Mouse (Mus musculus) hindbrain, embryonic 16.5 days (tissue): ENCODE data around the gene Hoxb5. TPM values are rescaled to one million over a fixed set of nuclear protein-coding genes. Genes with fewer than 3 reads are reported as not detected.
A peak's percentile ranks its signal among the peaks of the same experiment; 100 is the strongest.

ENCODE experiments used
- ATAC-seq: fragments of 200-750 bp; cut with Nextera tagmentation; 2 replicates; pipeline ENCODE4 v1.8.0; 2017; ENCODE audit warnings: moderate TSS enrichment, moderate library complexity
- H3K27ac ChIP-seq: fragments of 300-500 bp; sonication (generic); 2 replicates; pipeline ENCODE4 v1.5.1; 2014; ENCODE audit warnings: low read depth, mild to moderate bottlenecking, control low read depth, low read length, moderate library complexity
- H3K27me3 ChIP-seq: fragments of 300-500 bp; sonication (generic); replicated peaks from 2 replicates; pipeline ENCODE4 v1.6.1; 2014; ENCODE audit warnings: low read length; ENCODE audit not compliant: control insufficient read depth, insufficient read depth
- H3K36me3 ChIP-seq: fragments of 300-500 bp; sonication (generic); 2 replicates; pipeline ENCODE4 v1.6.1; 2014; ENCODE audit warnings: mild to moderate bottlenecking, low read length, moderate library complexity, mixed read lengths; ENCODE audit not compliant: control insufficient read depth, insufficient read depth
- H3K4me1 ChIP-seq: fragments of 300-500 bp; sonication (generic); 2 replicates; pipeline ENCODE4 v1.6.1; 2014; ENCODE audit warnings: low read depth, low read length; ENCODE audit not compliant: control insufficient read depth, insufficient read depth
- H3K4me2 ChIP-seq: fragments of 300-500 bp; sonication (generic); 2 replicates; pipeline ENCODE4 v1.6.1; 2014; ENCODE audit warnings: mild to moderate bottlenecking, low read length, control low read depth, moderate library complexity
- H3K4me3 ChIP-seq: fragments of 300-500 bp; sonication (generic); 2 replicates; pipeline ENCODE4 v1.5.1; 2014; ENCODE audit warnings: mild to moderate bottlenecking, low read length, control low read depth, moderate library complexity
- H3K9ac ChIP-seq: fragments of 300-500 bp; sonication (generic); 2 replicates; pipeline ENCODE4 v1.6.1; 2014; ENCODE audit warnings: low read depth, mild to moderate bottlenecking, control low read depth, low read length, moderate library complexity
- H3K9me3 ChIP-seq: fragments of 300-500 bp; sonication (generic); 2 replicates; pipeline ENCODE4 v1.6.1; 2014; ENCODE audit warnings: mild to moderate bottlenecking, low read length, moderate library complexity; ENCODE audit not compliant: control insufficient read depth
- WGBS: fragments of 180-500 bp; shearing (Covaris S2); extraction: QIAGEN DNeasy Blood & Tissue Kit; methylation state at CpG from one replicate; pipeline ENCODE4 v1.1.7; 2014; 5-methylcytosine and 5-hydroxymethylcytosine counted together
- polyA plus RNA-seq: library from polyadenylated mRNA; unstranded; fragments of >200 nt; fragmentation: Nextera tagmentation; extraction: Ambion mirVana; gene quantifications from 2 replicates; pipeline ENCODE4 v1.2.1, GENCODE M21; 2015

Gene Hoxb5
- polyA plus RNA-seq = 120 and 133 TPM in 2 replicates

DNA sequence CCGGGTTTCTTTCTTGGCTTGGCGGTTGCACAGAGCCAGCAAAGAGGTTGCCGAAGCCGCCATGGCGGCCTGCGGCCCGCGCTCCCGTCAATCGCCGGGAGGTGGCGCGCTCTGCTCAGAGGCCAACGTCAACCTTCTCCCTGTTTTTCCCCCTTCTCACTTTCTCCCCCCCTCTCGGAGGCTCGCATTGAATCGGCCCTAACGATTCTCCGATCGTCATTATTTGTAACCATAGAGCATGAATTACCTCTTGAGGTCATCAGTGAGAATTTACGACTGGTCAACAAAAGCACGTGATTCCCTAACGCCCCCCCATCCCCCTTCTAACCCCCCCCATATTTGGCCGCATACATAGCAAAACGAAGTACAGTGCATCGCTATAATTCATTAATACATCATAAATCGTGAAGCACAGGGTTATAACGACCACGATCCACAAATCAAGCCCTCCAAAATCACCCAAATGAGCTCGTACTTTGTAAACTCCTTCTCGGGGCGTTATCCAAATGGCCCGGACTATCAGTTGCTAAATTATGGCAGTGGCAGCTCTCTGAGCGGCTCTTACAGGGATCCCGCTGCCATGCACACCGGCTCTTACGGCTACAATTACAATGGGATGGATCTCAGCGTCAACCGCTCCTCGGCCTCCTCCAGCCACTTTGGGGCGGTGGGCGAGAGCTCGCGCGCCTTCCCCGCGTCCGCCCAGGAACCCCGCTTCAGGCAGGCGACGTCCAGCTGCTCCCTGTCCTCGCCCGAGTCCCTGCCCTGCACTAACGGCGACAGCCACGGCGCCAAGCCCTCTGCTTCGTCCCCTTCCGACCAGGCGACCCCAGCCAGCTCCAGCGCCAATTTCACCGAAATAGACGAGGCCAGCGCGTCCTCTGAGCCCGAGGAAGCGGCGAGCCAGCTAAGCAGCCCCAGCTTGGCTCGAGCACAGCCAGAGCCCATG lies at the start of gene Hoxb5:
TSS of gene Hoxb5 (plus strand) at position 186 of the 949 bp plus-strand sequence.
- Histone ChIP-seq H3K36me3 (no peaks in the 10 kb centered on the region), H3K27me3 (peaks cover 41% of the 10 kb centered on the region), H3K4me2 (peak within 1 kb of the TSS; percentile 62), H3K9ac (peak within 1 kb of the TSS; percentile 73), H3K4me1 (no peaks in the 10 kb centered on the region), H3K27ac (peak within 1 kb of the TSS; percentile 90), H3K4me3 (peak within 1 kb of the TSS; percentile 43), H3K9me3 (no peaks in the 10 kb centered on the region)
- peak; percentile 63 for ATAC-seq
- under 1% methylated on average over 69 of the region's 69 CpGs for WGBS

DNA sequence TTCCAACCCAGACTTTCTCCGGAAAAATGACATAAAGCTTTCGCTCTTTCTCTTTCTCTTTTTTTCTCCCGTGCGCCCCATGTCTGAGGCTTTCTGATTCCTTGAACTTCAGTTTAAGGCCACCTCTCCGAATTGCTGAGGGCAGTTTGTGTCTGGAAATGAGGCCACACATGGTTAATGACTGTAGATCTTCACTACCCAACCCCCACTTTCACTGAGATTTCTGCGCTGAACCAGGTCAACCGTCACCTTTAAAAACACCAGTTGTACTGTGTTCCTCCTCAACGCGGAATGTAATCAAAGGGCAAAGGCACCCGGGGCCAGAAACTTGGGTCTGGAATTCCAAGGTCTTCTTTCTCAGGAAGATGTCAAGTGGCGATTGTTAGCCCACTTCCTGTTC lies 48.9 kb upstream of the Hoxb5 start:
- Histone ChIP-seq H3K4me2 (no peak overlapping the region), H3K9me3 (no peaks in the 10 kb centered on the region), H3K27me3 (peaks cover 86% of the 10 kb centered on the region), H3K27ac (no peak overlapping the region), H3K36me3 (no peaks in the 10 kb centered on the region), H3K4me1 (no peaks in the 10 kb centered on the region), H3K4me3 (no peak overlapping the region), H3K9ac (no peak overlapping the region)
- ATAC-seq = no peak
- WGBS = under 1% methylated on average over 11 of the region's 11 CpGs

DNA sequence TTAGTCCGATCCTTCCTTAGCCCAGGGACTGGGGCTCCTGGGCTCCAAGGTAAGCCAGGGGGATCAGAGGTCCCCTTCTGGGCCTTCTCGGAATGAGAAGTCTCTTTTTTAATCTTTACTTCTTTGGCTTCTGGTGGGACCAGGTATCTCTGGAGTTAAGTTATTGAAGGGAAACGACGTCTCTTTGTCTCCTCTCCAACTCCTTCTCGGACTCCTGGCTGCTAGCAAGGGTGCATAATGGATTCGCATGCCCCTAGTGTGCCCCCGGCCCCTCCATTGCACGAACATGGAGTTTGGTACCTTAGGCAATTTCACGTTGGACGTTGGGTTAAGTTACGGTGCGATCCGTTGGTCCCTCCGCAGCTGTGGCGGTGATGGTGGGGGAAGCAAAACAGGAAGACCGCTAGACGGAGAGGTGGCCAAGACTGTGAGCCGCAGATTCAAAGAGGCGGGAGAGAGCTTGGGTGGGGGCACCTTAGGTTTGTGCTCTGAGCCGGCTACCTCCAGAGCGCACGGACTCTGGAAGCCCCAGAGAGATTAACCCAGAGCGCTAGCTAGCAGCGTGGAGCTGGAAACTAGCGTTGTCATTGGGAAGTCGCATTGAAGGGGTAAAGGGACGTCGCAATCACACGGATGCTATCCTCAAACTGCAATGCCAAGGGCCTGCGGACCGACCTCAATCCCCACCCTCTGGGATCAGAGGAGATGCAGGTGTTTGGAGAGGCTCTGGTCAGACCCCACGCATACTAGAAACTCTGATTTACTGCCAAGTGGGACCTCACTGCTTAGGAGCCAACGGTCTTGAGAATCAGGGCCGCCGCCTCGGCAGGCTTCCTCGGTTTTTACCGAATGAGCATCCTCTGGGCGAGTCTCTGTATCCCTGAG lies 47.8 kb upstream of the Hoxb5 start:
- Histone ChIP-seq H3K4me3 (no peak overlapping the region), H3K9me3 (no peaks in the 10 kb centered on the region), H3K36me3 (no peaks in the 10 kb centered on the region), H3K27me3 (peaks cover 85% of the 10 kb centered on the region), H3K27ac (no peak overlapping the region), H3K9ac (no peak overlapping the region), H3K4me1 (no peaks in the 10 kb centered on the region), H3K4me2 (no peak overlapping the region)
- WGBS = under 1% methylated on average over 39 of the region's 39 CpGs
- no peak for ATAC-seq

DNA sequence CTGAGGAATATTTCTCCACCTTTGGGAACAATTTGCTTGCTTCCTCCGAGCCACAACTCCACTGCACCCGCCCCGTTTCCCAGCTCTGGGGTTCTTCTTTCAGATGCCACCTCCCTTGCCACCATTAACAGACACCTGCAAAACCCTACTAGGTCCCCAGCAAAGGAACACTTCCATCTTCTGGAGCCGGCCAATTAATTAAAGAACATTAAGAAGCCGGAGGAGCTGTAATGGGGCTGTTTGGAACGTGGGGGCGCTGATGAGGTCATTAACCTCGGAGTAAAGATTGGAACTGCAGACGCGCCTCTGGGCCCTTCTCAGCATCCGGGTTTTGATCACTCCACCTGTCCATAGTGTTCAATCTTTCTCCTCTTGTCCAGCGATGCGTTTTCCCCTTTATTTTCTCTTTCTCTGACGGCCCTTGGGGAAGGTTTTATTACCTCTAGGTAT lies 47.1 kb upstream of the Hoxb5 start:
- H3K9me3 ChIP-seq = no peaks in the 10 kb centered on the region
- no peak overlapping the region for H3K4me2 ChIP-seq
- H3K4me1 ChIP-seq = no peaks in the 10 kb centered on the region
- no peak overlapping the region for H3K27ac ChIP-seq
- H3K9ac ChIP-seq = no peak overlapping the region
- no peak for ATAC-seq
- H3K36me3 ChIP-seq = no peaks in the 10 kb centered on the region
- under 1% methylated on average over 14 of the region's 14 CpGs for WGBS
- peaks cover 85% of the 10 kb centered on the region for H3K27me3 ChIP-seq
- no peak overlapping the region for H3K4me3 ChIP-seq

DNA sequence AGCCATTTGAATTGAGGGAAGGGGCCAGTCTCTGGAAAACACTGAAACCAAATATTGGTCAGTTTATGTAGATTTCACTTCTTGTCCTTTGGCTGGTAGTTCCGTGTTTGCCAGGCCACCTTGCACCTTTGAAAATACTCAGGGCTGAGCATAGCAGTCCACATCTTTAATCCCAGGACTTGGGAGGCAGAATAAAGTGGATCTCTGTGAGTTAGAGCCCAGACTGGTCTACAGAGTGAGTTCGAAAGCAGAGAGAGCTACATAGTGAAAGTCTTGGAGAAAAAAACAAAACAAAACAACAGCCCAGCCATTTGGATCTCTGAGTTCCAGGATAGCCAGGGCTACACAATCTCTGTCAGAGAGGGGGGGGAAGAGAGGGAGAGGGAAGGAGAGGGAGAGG lies 46.0 kb upstream of the Hoxb5 start:
- no peak overlapping the region for H3K9ac ChIP-seq
- no peaks in the 10 kb centered on the region for H3K4me1 ChIP-seq
- ATAC-seq = no peak
- 20% methylated on average over 2 of the region's 2 CpGs for WGBS
- peaks cover 87% of the 10 kb centered on the region for H3K27me3 ChIP-seq
- H3K36me3 ChIP-seq = no peaks in the 10 kb centered on the region
- H3K9me3 ChIP-seq = no peaks in the 10 kb centered on the region
- no peak overlapping the region for H3K27ac ChIP-seq
- H3K4me3 ChIP-seq = no peak overlapping the region
- no peak overlapping the region for H3K4me2 ChIP-seq

DNA sequence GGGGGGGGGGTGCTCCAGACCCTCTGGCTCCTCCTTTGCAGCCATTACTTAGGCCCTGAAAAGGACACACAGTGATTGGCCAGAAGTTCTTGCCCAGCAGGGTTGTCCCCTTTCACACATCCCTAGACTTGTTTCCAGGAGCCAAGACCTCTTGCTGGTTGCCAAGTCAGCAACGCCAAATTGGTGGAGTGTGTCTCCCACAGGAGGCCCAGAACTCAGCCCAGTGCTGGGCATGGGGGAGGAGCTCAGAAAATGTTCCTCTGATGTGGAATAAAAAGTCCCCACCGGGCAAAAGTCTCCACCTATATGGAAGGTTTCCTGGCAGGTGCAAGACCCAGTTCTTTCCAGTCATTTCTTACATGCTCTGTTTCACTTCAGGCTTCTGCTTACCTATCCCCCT lies 44.1 kb upstream of the Hoxb5 start:
- no peak for ATAC-seq
- peaks cover 89% of the 10 kb centered on the region for H3K27me3 ChIP-seq
- no peak overlapping the region for H3K4me3 ChIP-seq
- H3K4me1 ChIP-seq = no peaks in the 10 kb centered on the region
- no peaks in the 10 kb centered on the region for H3K9me3 ChIP-seq
- no peak overlapping the region for H3K27ac ChIP-seq
- H3K9ac ChIP-seq = no peak overlapping the region
- H3K36me3 ChIP-seq = no peaks in the 10 kb centered on the region
- no peak overlapping the region for H3K4me2 ChIP-seq
- 11% methylated on average over 2 of the region's 2 CpGs for WGBS

DNA sequence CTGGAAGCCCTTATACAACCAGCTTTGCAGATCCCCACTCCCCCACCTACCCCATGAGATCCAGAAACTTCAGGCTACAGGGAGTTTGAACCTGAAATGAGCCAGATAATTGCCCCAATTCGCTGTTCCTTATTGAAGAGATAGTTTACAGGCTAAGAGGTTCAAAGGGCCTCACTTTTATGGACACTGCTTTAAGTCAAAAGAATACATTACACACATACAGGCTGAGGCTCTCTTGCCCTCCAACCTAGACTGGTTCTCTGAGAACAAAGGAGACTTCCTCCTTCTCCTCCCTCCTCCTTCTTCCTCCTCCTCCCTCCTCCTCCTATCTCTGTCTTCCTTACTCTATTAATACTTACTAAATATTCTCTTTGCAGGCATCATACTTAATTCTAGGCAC lies 43.6 kb upstream of the Hoxb5 start:
- Histone ChIP-seq H3K36me3 (no peaks in the 10 kb centered on the region), H3K4me3 (no peak overlapping the region), H3K9ac (no peak overlapping the region), H3K4me2 (no peak overlapping the region), H3K9me3 (no peaks in the 10 kb centered on the region), H3K4me1 (no peaks in the 10 kb centered on the region), H3K27ac (no peak overlapping the region), H3K27me3 (peaks cover 88% of the 10 kb centered on the region)
- WGBS = 0% methylated on average over 1 of the region's 1 CpGs
- no peak for ATAC-seq

DNA sequence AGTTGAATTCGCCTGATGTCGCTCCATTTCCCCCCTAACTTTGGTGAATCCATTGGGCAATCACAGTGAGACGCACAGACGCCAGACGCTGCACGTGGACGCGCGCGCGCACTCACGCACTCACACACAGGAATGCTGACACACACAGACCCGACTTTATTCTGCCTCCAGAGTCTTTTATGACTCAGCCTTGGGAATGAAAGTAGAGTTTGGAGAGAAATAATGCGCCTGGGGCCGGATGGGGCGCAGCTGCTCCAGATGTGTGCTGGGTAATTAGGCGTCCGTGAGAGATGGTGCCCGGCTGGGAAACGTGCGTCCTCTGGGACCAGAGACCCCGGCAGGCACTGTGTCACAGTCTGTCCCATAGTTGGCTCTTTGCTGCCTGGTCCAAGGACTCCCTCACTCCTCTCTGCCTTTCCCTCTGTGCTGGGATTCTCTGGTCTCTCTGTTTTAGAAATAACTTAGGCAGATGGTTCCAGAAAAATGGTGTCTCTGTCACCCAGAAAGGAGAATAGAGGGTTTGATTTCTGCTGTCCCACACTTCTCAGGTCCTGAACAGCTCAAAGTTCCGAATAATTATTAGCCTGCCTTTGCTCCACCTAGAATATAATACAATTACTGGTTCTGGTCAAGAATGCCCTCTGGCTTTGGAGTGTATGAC lies 42.7 kb upstream of the Hoxb5 start:
- Histone ChIP-seq H3K27ac (no peak overlapping the region), H3K9me3 (no peaks in the 10 kb centered on the region), H3K4me2 (no peak overlapping the region), H3K27me3 (peaks cover 89% of the 10 kb centered on the region), H3K36me3 (no peaks in the 10 kb centered on the region), H3K4me3 (no peak overlapping the region; the same call in 1 of the 2 replicates), H3K4me1 (no peaks in the 10 kb centered on the region), H3K9ac (no peak overlapping the region)
- WGBS = under 1% methylated on average over 23 of the region's 23 CpGs
- ATAC-seq = no peak
